Mouse (Mus musculus): ENCODE data around the gene Mrpl12. TPM values are rescaled to one million over a fixed set of nuclear protein-coding genes. Genes with fewer than 3 reads are reported as not detected.
A peak's percentile ranks its signal among the peaks of the same experiment; 100 is the strongest.

Mrpl12 gene
- total and polyA plus RNA-seq, 3 experiments, result 374 to 461 (median 457) TPM

GRCm38 (mm10) chr11:120534093-120534492, 49.7 kb downstream of the Mrpl12 start:
- Histone ChIP-seq H3K36me3 (ENCODE audit: control insufficient read depth in 1 of 2, insufficient read depth in 2 of 2, low read length in 2 of 2) (no peaks in the 10 kb centered on the region), H3K27ac (ENCODE audit: control insufficient read depth, low read depth, low read length) (no peak overlapping the region), H3K79me2 (ENCODE audit: control insufficient read depth, insufficient read depth, low read length, poor library complexity) (no peaks in the 10 kb centered on the region), H3K9me3 (replicated peaks; ENCODE audit: insufficient read depth, low read length) (no peaks in the 10 kb centered on the region), H3K4me1 (ENCODE audit: control insufficient read depth in 1 of 2, insufficient read depth in 2 of 2, low read length in 2 of 2) (peaks cover 0 to 7% of the 10 kb centered on the region in 2 experiments; a peak in 1 of 4 replicates), H3K4me3 (ENCODE audit: control insufficient read depth in 1 of 2, insufficient read depth in 1 of 2, low read depth in 2 of 2, low read length in 2 of 2) (no peak overlapping the region), H3K27me3 (ENCODE audit: control insufficient read depth in 1 of 2, insufficient read depth in 2 of 2, low read length in 2 of 2) (peaks cover 5 to 10% of the 10 kb centered on the region in 2 experiments; a peak in 2 of 4 replicates), H3K9ac (ENCODE audit: control insufficient read depth, low read depth, low read length, poor library complexity, severe bottlenecking) (no peak overlapping the region)
- TF ChIP-seq USF2 (IDR thresholded peaks at IDR 0.05; ENCODE audit: borderline replicate concordance in 1 of 2, insufficient read depth in 1 of 2, low read depth in 1 of 2, low read length in 2 of 2), result no peak
- no peak for TF ChIP-seq NRF1 (IDR thresholded peaks at IDR 0.05; ENCODE audit: insufficient read depth, low read depth, low read length, poor library complexity, severe bottlenecking)
- TF ChIP-seq TCF12 (IDR thresholded peaks at IDR 0.05; ENCODE audit: low read depth, low read length), result no peak
- no peak for TF ChIP-seq CHD1 (IDR thresholded peaks at IDR 0.05; ENCODE audit: low read depth, low read length)
- no peak for TF ChIP-seq MYB (IDR thresholded peaks at IDR 0.05; ENCODE audit: low read depth, low read length)
- no peak for TF ChIP-seq JUND (IDR thresholded peaks at IDR 0.05; ENCODE audit: low read depth, low read length)
- no peak for TF ChIP-seq BHLHE40 (IDR thresholded peaks at IDR 0.05; ENCODE audit: borderline replicate concordance, low read depth, low read length)
- TF ChIP-seq ELF1 (IDR thresholded peaks at IDR 0.05; ENCODE audit: low read depth, low read length), result no peak
- TF ChIP-seq RCOR1 (IDR thresholded peaks at IDR 0.05; ENCODE audit: low read depth, low read length), result no peak
- TF ChIP-seq ZKSCAN1 (IDR thresholded peaks at IDR 0.05; ENCODE audit: low read depth, low read length), result no peak
- no peak for DNase-seq (ENCODE audit: low read depth, low spot score)

GRCm38 (mm10) chr11:120535145-120535544, 50.7 kb downstream of the Mrpl12 start:
- Histone ChIP-seq H3K9me3 (replicated peaks; ENCODE audit: insufficient read depth, low read length) (no peaks in the 10 kb centered on the region), H3K79me2 (ENCODE audit: control insufficient read depth, insufficient read depth, low read length, poor library complexity) (no peaks in the 10 kb centered on the region), H3K4me3 (ENCODE audit: control insufficient read depth in 1 of 2, insufficient read depth in 1 of 2, low read depth in 2 of 2, low read length in 2 of 2) (no peak overlapping the region), H3K9ac (ENCODE audit: control insufficient read depth, low read depth, low read length, poor library complexity, severe bottlenecking) (no peak overlapping the region), H3K27me3 (ENCODE audit: control insufficient read depth in 1 of 2, insufficient read depth in 2 of 2, low read length in 2 of 2) (peaks cover 5 to 10% of the 10 kb centered on the region in 2 experiments; a peak in 2 of 4 replicates), H3K27ac (ENCODE audit: control insufficient read depth, low read depth, low read length) (no peak overlapping the region), H3K36me3 (ENCODE audit: control insufficient read depth in 1 of 2, insufficient read depth in 2 of 2, low read length in 2 of 2) (no peaks in the 10 kb centered on the region), H3K4me1 (ENCODE audit: control insufficient read depth in 1 of 2, insufficient read depth in 2 of 2, low read length in 2 of 2) (peaks cover 0 to 10% of the 10 kb centered on the region in 2 experiments; a peak in 1 of 4 replicates)
- no peak for DNase-seq (ENCODE audit: low read depth, low spot score)
- TF ChIP-seq RCOR1 (IDR thresholded peaks at IDR 0.05; ENCODE audit: low read depth, low read length) (no peak), GABPA (IDR thresholded peaks at IDR 0.05; ENCODE audit: low read depth, low read length) (no peak), ZC3H11A (IDR thresholded peaks at IDR 0.05; ENCODE audit: low read depth, low read length) (no peak)

GRCm38 (mm10) chr11:120535804-120536203, 51.4 kb downstream of the Mrpl12 start:
- TF ChIP-seq TAL1 (IDR thresholded peaks at IDR 0.05; ENCODE audit: low read length) (no peak), ZC3H11A (IDR thresholded peaks at IDR 0.05; ENCODE audit: low read depth, low read length) (no peak), POLR2A (IDR thresholded peaks at IDR 0.05; ENCODE audit: control insufficient read depth in 1 of 2, insufficient read depth in 1 of 2, low read depth in 1 of 2, low read length in 2 of 2, poor library complexity in 1 of 2) (0 out of 4 replicates have a peak, but pooled peaks of 1 of the 2 experiments have one; percentile 18), RAD21 (IDR thresholded peaks at IDR 0.05; ENCODE audit: low read depth, low read length) (no peak), HCFC1 (IDR thresholded peaks at IDR 0.05; ENCODE audit: low read depth, low read length) (no peak), ZNF384 (IDR thresholded peaks at IDR 0.05; ENCODE audit: low read depth, low read length) (no peak), USF2 (IDR thresholded peaks at IDR 0.05; ENCODE audit: borderline replicate concordance in 1 of 2, insufficient read depth in 1 of 2, low read depth in 1 of 2, low read length in 2 of 2) (no peak), CHD2 (IDR thresholded peaks at IDR 0.05; ENCODE audit: low read length) (no peak)
- peaks cover 5 to 10% of the 10 kb centered on the region in 2 experiments; a peak in 2 of 4 replicates for H3K27me3 ChIP-seq (ENCODE audit: control insufficient read depth in 1 of 2, insufficient read depth in 2 of 2, low read length in 2 of 2)
- no peak overlapping the region for H3K9ac ChIP-seq (ENCODE audit: control insufficient read depth, low read depth, low read length, poor library complexity, severe bottlenecking)
- no peaks in the 10 kb centered on the region for H3K9me3 ChIP-seq (replicated peaks; ENCODE audit: insufficient read depth, low read length)
- H3K79me2 ChIP-seq (ENCODE audit: control insufficient read depth, insufficient read depth, low read length, poor library complexity), result no peaks in the 10 kb centered on the region
- no peak overlapping the region for H3K4me3 ChIP-seq (ENCODE audit: control insufficient read depth in 1 of 2, insufficient read depth in 1 of 2, low read depth in 2 of 2, low read length in 2 of 2)
- H3K27ac ChIP-seq (ENCODE audit: control insufficient read depth, low read depth, low read length), result no peak overlapping the region
- DNase-seq (ENCODE audit: low read depth, low spot score), result no peak
- no peaks in the 10 kb centered on the region for H3K36me3 ChIP-seq (ENCODE audit: control insufficient read depth in 1 of 2, insufficient read depth in 2 of 2, low read length in 2 of 2)
- peaks cover 0 to 10% of the 10 kb centered on the region in 2 experiments; a peak in 1 of 4 replicates for H3K4me1 ChIP-seq (ENCODE audit: control insufficient read depth in 1 of 2, insufficient read depth in 2 of 2, low read length in 2 of 2)
